Mouse (Mus musculus) kidney, adult 2 months (tissue): Measurements from ENCODE around the gene Mepe.

ENCODE experiments used
- CTCF ChIP-seq: fragments of 200-500 bp; conservative IDR thresholded peaks from 2 replicates; pipeline ENCODE4 v1.5.1; 2011; ENCODE audit warnings: low read depth, mild to moderate bottlenecking, control low read depth, low read length, moderate library complexity, mixed read lengths; ENCODE audit not compliant: insufficient read depth, insufficient read length
- POLR2A ChIP-seq: fragments of 200-500 bp; IDR thresholded peaks from one replicate; pipeline ENCODE4 v1.6.1; 2011; ENCODE audit warnings: low read depth, low read length, control low read depth

- no peak for TF ChIP-seq CTCF
- TF ChIP-seq POLR2A, result no peak
These were observed 26.1 kb upstream of the Mepe start, which contains the start of gene Ibsp for GRCm38 (mm10) chr5:104298994-104299393.
